Comparison of ENCODE assay signal across 37 mouse cellular contexts in the genomic region with DNA sequence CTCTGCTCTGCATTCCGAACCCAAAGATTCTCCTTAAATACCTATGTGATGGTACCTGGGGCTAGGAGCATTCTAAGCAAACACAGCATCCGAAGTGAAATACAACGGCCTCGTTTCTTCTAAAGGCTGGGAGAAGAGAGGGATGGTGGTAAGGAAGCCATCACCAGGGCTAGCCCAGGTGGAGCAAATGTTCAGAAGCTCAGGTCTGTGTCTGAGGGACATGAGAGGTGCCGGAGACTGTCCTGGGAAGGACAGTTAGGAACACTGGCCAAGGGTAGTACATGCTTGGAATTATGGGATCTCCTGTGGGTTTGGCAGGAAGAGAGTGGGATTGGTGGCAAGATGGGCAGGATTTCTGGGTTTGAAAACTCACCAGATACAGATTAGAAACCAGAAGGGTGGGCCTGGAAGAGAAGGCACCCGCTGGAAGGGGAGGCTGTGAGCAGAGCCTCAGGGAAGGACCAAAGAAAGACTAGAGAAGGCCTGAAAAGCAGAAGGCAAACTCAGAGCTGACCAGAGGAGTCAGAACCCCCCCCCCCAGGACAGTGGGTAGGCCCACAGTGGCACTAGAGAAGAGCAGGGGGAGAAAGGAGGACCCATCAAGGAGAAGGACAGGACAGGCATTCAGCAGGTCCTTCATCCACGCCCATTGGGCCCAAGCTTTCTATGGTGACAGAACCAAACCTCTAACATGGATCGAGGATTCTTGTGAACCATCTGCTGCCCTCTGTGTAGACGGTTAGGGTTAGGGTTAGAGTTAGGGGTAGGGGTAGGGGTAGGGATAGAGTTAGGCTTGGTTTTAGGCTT. TPM values are rescaled to one million over a fixed set of nuclear protein-coding genes. Genes with fewer than 3 reads are reported as not detected.
DNase-seq lines count a peak whose midpoint lies in the region; ATAC-seq and TF ChIP-seq lines count a peak whose summit lies in the region.
"Had no signal": no experiment of that assay in that cellular context is flagged by ENCODE, and none has a peak within 500 bp of the region (broad histone marks: within the 10 kb centered on the region; RNA-seq: fewer than 3 reads in every experiment).

No protein-coding gene starts in this region.

- no peak for TF ChIP-seq CTCF in heart, adult 2 months (IDR thresholded peaks at IDR 0.05)

- H3K79me2 ChIP-seq in heart, adult 2 months (replicated peaks; ENCODE audit: control insufficient read depth, insufficient read depth, low read length): no peaks in the 10 kb centered on the region

- H3K4me3 ChIP-seq in heart, adult 2 months: no peak overlapping the region
- H3K4me3 ChIP-seq in liver, embryonic 12.5 days: no peak overlapping the region
- H3K4me3 ChIP-seq in liver, embryonic 11.5 days (ENCODE audit: low read depth, low read length): no peak overlapping the region
- H3K4me3 ChIP-seq: heart, embryonic 15.5 days; lung, embryonic 15.5 days; midbrain, embryonic 10.5 days; myocyte; neural tube, embryonic 13.5 days had no signal

- intact Hi-C loops in heart, adult 2 months (cut with DNase I): loop anchor here (2.0 kb wide), 2 partner anchors 15 to 29 kb away; no protein-coding TSS in a partner anchor
- intact Hi-C loops in heart, postnatal 36 days (cut with DNase I): no loop called here

- H3K9ac ChIP-seq in heart, adult 2 months (ENCODE audit: low read depth, low read length): no peak overlapping the region
- no peak overlapping the region for H3K9ac ChIP-seq in liver, embryonic 12.5 days
- H3K9ac ChIP-seq in liver, embryonic 11.5 days (ENCODE audit: low read depth, low read length): no peak overlapping the region
- H3K9ac ChIP-seq: forebrain, postnatal 0 days; heart, embryonic 15.5 days; lung, embryonic 15.5 days; neural tube, embryonic 13.5 days had no signal

- DNase-seq in heart, adult 2 months: peak in 1 of 2 experiments; percentile 13
- no peak for DNase-seq in heart, postnatal 36 days
- DNase-seq in liver, embryonic 11.5 days (ENCODE audit: low spot score): no peak
- peak; percentile 1 for DNase-seq in urinary bladder, postnatal 14 days (ENCODE audit: low spot score)
- no peak for DNase-seq in urinary bladder, adult 18-20 months (ENCODE audit: low spot score in 2 of 2)
- no peak for DNase-seq in thymus, postnatal 14 days
- DNase-seq: adrenal gland, postnatal 14 days; cerebellum, adult 11-12 months; cerebellum, adult 9-11 months; embryo, embryonic 11 days; forebrain, postnatal 0 days; gastrocnemius, postnatal 25 days; kidney, adult 8-10 months; kidney, postnatal 4 days had no signal

- ATAC-seq in liver, embryonic 12.5 days: no peak
- ATAC-seq in liver, embryonic 11.5 days (replicated peaks; ENCODE audit: low FRiP score): no peak
- ATAC-seq: CD4-positive, CD25-positive, alpha-beta regulatory T cell, adult 4 months; forebrain, postnatal 0 days; intestine, embryonic 16.5 days had no signal

- H3K36me3 ChIP-seq in heart, adult 2 months (ENCODE audit: control insufficient read depth, insufficient read depth, low read length): no peaks in the 10 kb centered on the region
- H3K36me3 ChIP-seq in liver, embryonic 12.5 days: no peaks in the 10 kb centered on the region
- no peaks in the 10 kb centered on the region for H3K36me3 ChIP-seq in liver, embryonic 11.5 days (ENCODE audit: control insufficient read depth, insufficient read depth, low read length)
- H3K36me3 ChIP-seq: embryonic facial prominence, embryonic 13.5 days; heart, embryonic 15.5 days; lung, embryonic 15.5 days; midbrain, embryonic 10.5 days; neural tube, embryonic 13.5 days had no signal

- no peak overlapping the region for H3K4me2 ChIP-seq in liver, embryonic 12.5 days
- H3K4me2 ChIP-seq in liver, embryonic 11.5 days: no peak overlapping the region
- H3K4me2 ChIP-seq: heart, embryonic 15.5 days; lung, embryonic 15.5 days; neural tube, embryonic 13.5 days had no signal

- no peaks in the 10 kb centered on the region for H3K27me3 ChIP-seq in heart, adult 2 months (ENCODE audit: control insufficient read depth, insufficient read depth, low read length)
- H3K27me3 ChIP-seq in liver, embryonic 12.5 days (replicated peaks): peaks cover 19% of the 10 kb centered on the region
- no peaks in the 10 kb centered on the region for H3K27me3 ChIP-seq in liver, embryonic 11.5 days (replicated peaks; ENCODE audit: control insufficient read depth, insufficient read depth, low read length)
- H3K27me3 ChIP-seq: embryonic facial prominence, embryonic 13.5 days; heart, embryonic 15.5 days; lung, embryonic 15.5 days; neural tube, embryonic 13.5 days had no signal

- TF ChIP-seq POLR2A in heart, adult 2 months (IDR thresholded peaks at IDR 0.05; ENCODE audit: insufficient read depth, low read depth, low read length): no peak

- 92% methylated on average over 9 of the region's 9 CpGs for WGBS in heart, adult 2 months
- 76% methylated on average over 9 of the region's 9 CpGs for WGBS in liver, embryonic 12.5 days (ENCODE audit: insufficient replicate concordance)
- WGBS in liver, embryonic 11.5 days: 86% methylated on average over 9 of the region's 9 CpGs

- TF ChIP-seq EP300 in heart, adult 2 months (IDR thresholded peaks at IDR 0.05; ENCODE audit: insufficient read depth, low read depth, low read length): no peak

- peaks cover 23% of the 10 kb centered on the region for H3K4me1 ChIP-seq in heart, adult 2 months (ENCODE audit: control insufficient read depth, insufficient read depth, low read length)
- peaks cover 56% of the 10 kb centered on the region for H3K4me1 ChIP-seq in liver, embryonic 12.5 days
- peaks cover 44% of the 10 kb centered on the region for H3K4me1 ChIP-seq in liver, embryonic 11.5 days (replicated peaks; ENCODE audit: control insufficient read depth, insufficient read depth, low read length)

- H3K27ac ChIP-seq in heart, adult 2 months: peak overlapping the region; percentile 97
- peak overlapping the region; percentile 5; the same call in 1 of the 2 replicates for H3K27ac ChIP-seq in liver, embryonic 12.5 days
- H3K27ac ChIP-seq in liver, embryonic 11.5 days (ENCODE audit: low read depth, low read length): no peak overlapping the region
- H3K27ac ChIP-seq: embryonic facial prominence, embryonic 13.5 days; kidney, postnatal 0 days; neural tube, embryonic 13.5 days had no signal

- H3K9me3 ChIP-seq in liver, embryonic 12.5 days (replicated peaks): no peaks in the 10 kb centered on the region
- no peaks in the 10 kb centered on the region for H3K9me3 ChIP-seq in liver, embryonic 11.5 days (ENCODE audit: control insufficient read depth, low read length)
- H3K9me3 ChIP-seq: embryonic facial prominence, embryonic 13.5 days; heart, embryonic 15.5 days; lung, embryonic 15.5 days; midbrain, embryonic 10.5 days; neural tube, embryonic 13.5 days had no signal

RNA-seq across cellular contexts. Expression of a gene that starts 1.7 kb away (rescaled TPM):
- total RNA-seq in heart, adult 2 months (2021): 10 to 100 TPM; 29.7 to 31.4 TPM
- 21.9 and 27.8 TPM in 2 replicates for polyA plus RNA-seq in heart, adult 2 months (2012; rRNA removed)
- 10 to 100 TPM; 32.1 to 44.1 TPM for total RNA-seq in heart, postnatal 36 days (2021)
- 4.2 TPM in 2 replicates for polyA plus RNA-seq in liver, embryonic 12.5 days (2016; fragmentation: Nextera tagmentation; extraction: Ambion mirVana)
- polyA plus RNA-seq in liver, embryonic 11.5 days (2014; fragmentation: Nextera tagmentation; extraction: Ambion mirVana): 5.5 TPM in 2 replicates
- polyA plus RNA-seq: CD4-positive, CD25-positive, alpha-beta regulatory T cell, adult 4 months had no signal

RNA-seq across cellular contexts. Expression of a gene that starts 7.9 kb away (rescaled TPM):
- not detected for total RNA-seq in heart, adult 2 months (2021)
- polyA plus RNA-seq in heart, adult 2 months (2012; rRNA removed): not detected in 2 replicates
- total RNA-seq in heart, postnatal 36 days (2021): not detected
- polyA plus RNA-seq in liver, embryonic 12.5 days (2016; fragmentation: Nextera tagmentation; extraction: Ambion mirVana): not detected in 2 replicates
- not detected in 2 replicates for polyA plus RNA-seq in liver, embryonic 11.5 days (2014; fragmentation: Nextera tagmentation; extraction: Ambion mirVana)
- total RNA-seq: adrenal gland, postnatal 14 days; forebrain, postnatal 0 days; gastrocnemius, postnatal 25 days; heart, adult 18-20 months; hematopoietic stem cell, adult 5-6 weeks; layer of hippocampus, adult 8-10 months; layer of hippocampus, postnatal 25 days; left cerebral cortex, adult 8-10 months; left cerebral cortex, postnatal 36 days; megakaryocyte progenitor cell, adult 5-6 weeks; midbrain, postnatal 0 days had no signal
- polyA plus RNA-seq: CD4-positive, CD25-positive, alpha-beta regulatory T cell, adult 4 months; embryonic facial prominence, embryonic 13.5 days; forebrain, embryonic 11.5 days; forebrain, postnatal 0 days; heart, embryonic 15.5 days; intestine, embryonic 16.5 days; kidney, postnatal 0 days; limb, embryonic 14.5 days; liver, embryonic 16.5 days; lung, embryonic 15.5 days; midbrain, embryonic 10.5 days; midbrain, postnatal 0 days; myocyte; neural tube, embryonic 13.5 days; testis, adult 2 months; thymus, postnatal 0 days had no signal

RNA-seq across cellular contexts. Expression of a gene that starts 34.5 kb away (rescaled TPM):
- total RNA-seq in heart, adult 2 months (2021): 10 to 100 TPM in 1 of 2 experiments, 1 to 10 TPM in 1; 9.8 to 11.3 TPM
- polyA plus RNA-seq in heart, adult 2 months (2012; rRNA removed): 33.6 and 48.9 TPM in 2 replicates
- 10 to 100 TPM in 1 of 2 experiments, 1 to 10 TPM in 1; 9.7 to 12.8 TPM for total RNA-seq in heart, postnatal 36 days (2021)
- polyA plus RNA-seq in liver, embryonic 12.5 days (2016; fragmentation: Nextera tagmentation; extraction: Ambion mirVana): 131 and 141 TPM in 2 replicates
- 130 TPM in 2 replicates for polyA plus RNA-seq in liver, embryonic 11.5 days (2014; fragmentation: Nextera tagmentation; extraction: Ambion mirVana)

RNA-seq across cellular contexts. Expression of a gene that starts 38.8 kb away (rescaled TPM):
- 1 to 10 TPM; 2.1 to 2.5 TPM for total RNA-seq in heart, adult 2 months (2021)
- 3.1 and 3.3 TPM in 2 replicates for polyA plus RNA-seq in heart, adult 2 months (2012; rRNA removed)
- total RNA-seq in heart, postnatal 36 days (2021): 1 to 10 TPM; 1.9 to 4.6 TPM
- 0.36 and 0.42 TPM in 2 replicates for polyA plus RNA-seq in liver, embryonic 12.5 days (2016; fragmentation: Nextera tagmentation; extraction: Ambion mirVana)
- polyA plus RNA-seq in liver, embryonic 11.5 days (2014; fragmentation: Nextera tagmentation; extraction: Ambion mirVana): 0.73 and 0.78 TPM in 2 replicates
- total RNA-seq: hematopoietic stem cell, adult 5-6 weeks had no signal
- polyA plus RNA-seq: CD4-positive, CD25-positive, alpha-beta regulatory T cell, adult 4 months; myocyte had no signal

RNA-seq across cellular contexts. Expression of a gene that starts 54.5 kb away (rescaled TPM):
- 10 to 100 TPM; 71.9 to 92.6 TPM for total RNA-seq in heart, adult 2 months (2021)
- 57.1 and 58.5 TPM in 2 replicates for polyA plus RNA-seq in heart, adult 2 months (2012; rRNA removed)
- 10 to 100 TPM; 85.1 to 86.2 TPM for total RNA-seq in heart, postnatal 36 days (2021)
- 5.9 and 6.5 TPM in 2 replicates for polyA plus RNA-seq in liver, embryonic 12.5 days (2016; fragmentation: Nextera tagmentation; extraction: Ambion mirVana)
- 3.8 and 4.9 TPM in 2 replicates for polyA plus RNA-seq in liver, embryonic 11.5 days (2014; fragmentation: Nextera tagmentation; extraction: Ambion mirVana)
